Mouse (Mus musculus): ENCODE measurements around the gene Eef1a2.

The Eef1a2 gene

GRCm38 (mm10) chr2:181133837-181134590 lies 22.8 kb downstream of the Eef1a2 start:
- no peak for DNase-seq (ENCODE audit: low read depth)

DNA sequence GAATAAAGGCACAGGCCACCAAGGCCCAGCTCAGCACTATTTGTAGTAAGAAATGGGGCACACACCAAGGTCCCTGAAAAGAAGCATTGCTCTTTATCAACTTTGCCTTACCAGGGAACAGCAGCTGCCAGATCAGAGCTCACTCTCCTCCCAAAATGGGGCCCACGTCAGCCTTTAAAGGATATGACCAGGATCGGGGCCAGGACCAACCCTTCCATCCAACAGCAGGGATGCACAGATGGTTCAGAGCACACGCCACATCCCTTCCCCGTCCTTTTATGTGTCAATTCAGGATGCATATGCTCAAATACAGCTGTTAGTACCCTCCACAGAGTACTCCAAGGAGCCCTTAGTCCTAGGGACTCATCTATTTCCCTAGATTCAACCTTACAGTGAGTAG lies 26.6 kb downstream of the Eef1a2 start:
- DNase-seq (ENCODE audit: low read depth) = no peak

- no peak for DNase-seq (ENCODE audit: low read depth)
Observed at GRCm38 (mm10) chr2:181128963-181129362, 27.9 kb downstream of the Eef1a2 start.

- DNase-seq (ENCODE audit: low read depth) = no peak
Observed at GRCm38 (mm10) chr2:181127786-181128185, 29.0 kb downstream of the Eef1a2 start.

DNA sequence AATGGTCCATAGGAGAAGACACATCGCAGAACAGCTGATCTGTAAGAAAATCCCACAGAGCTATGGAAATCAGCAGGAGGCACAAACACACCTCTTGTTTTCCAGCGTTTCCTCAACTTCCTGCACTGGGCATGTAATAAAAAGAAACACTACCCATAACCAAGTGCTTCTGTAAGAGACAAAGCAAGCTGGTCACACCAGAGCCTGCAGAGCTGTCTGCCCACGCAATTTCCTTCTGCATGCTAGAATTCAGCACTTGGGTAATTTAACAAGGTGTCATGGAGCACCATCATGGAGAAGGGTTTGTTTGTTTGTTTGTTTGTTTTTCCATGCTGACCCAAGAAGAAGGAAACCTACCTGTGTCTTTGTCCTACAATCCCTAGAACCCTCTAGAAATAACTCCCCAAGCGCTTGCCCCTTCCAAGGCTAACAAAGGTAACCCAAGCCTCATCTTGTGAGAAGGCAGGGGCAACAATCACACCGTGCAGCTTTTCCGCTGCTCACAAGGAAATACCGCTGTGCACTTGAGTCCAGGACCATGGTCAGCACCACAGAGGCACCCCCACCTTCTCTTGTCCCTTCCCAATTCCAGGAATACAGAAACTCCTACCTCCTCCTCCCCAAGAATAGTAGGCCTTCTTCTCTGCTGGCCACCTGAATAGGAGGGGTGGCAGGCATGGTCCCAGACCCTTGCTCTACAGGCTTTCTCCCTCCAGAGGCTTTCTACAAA lies 30.9 kb downstream of the Eef1a2 start:
- no peak for DNase-seq (ENCODE audit: low read depth)

- DNase-seq (ENCODE audit: low read depth) = no peak
Observed at GRCm38 (mm10) chr2:181122642-181123041, 34.2 kb downstream of the Eef1a2 start.

DNA sequence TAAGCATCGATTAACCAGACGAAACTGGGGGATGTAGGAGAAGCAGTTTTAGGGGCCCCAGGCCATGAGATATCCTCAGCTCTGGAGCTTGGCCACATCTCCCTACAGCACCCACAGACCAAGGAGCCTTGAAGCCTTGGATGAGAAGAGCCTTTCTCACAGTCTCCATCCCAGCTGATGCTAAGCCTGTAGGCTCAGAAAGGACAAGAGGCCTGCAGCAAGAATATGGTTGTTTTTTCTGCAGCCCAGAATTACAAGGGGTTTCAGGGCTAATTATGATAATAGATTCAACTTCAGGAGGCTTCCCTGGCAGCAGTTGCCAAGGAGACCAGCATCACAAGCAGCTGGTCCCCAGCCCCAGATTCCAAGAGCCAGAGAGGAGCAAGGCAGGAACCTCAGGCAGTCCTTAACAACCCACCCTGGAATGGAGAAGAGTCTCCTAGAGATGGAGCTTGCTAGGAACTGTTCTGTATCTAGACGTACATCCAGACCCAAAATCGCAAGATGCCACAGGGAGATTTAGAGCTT lies 35.8 kb downstream of the Eef1a2 start:
- DNase-seq (ENCODE audit: low read depth) = no peak

- DNase-seq (ENCODE audit: low read depth) = no peak
Observed at GRCm38 (mm10) chr2:181119952-181120351, 36.9 kb downstream of the Eef1a2 start.

DNA sequence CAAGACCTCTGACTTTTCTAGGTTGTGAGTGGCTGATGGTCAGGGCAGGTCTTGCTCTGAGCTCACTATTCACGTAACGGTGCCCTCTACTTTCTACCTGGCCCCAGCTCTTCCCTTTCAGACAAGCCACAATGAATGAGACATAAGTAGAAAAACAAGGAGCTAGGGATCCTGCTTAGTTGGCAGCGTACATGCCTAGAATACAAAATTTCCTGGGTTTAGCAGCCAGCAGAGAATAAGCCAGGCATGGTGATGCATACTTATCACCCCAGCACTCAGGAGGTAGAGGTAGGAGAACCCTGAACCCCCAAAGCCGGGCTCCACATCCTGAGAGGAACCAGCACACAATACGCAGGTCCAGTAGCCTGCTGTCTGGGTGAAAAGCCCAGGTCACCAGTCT lies 40.4 kb downstream of the Eef1a2 start:
- DNase-seq (ENCODE audit: low read depth) = no peak

DNA sequence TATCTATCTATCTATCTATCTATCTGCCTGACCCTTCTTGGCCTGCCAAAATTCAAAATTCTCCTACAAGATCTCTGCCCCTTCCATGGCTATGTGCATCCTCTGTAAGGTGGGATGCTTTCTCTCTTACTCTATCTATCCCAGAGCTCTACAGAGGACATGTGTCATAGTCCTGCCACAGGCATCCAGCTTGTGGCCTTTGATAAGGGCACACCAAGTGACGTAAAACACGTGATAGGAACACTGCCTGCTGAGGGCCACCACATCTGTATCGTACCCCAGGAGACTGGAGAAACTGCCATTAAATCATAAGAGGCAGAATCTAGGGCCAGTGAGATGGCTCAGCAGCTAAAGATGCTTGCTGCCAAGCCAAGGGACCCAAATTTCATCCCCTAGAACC lies 41.4 kb downstream of the Eef1a2 start:
- DNase-seq (ENCODE audit: low read depth) = no peak

DNA sequence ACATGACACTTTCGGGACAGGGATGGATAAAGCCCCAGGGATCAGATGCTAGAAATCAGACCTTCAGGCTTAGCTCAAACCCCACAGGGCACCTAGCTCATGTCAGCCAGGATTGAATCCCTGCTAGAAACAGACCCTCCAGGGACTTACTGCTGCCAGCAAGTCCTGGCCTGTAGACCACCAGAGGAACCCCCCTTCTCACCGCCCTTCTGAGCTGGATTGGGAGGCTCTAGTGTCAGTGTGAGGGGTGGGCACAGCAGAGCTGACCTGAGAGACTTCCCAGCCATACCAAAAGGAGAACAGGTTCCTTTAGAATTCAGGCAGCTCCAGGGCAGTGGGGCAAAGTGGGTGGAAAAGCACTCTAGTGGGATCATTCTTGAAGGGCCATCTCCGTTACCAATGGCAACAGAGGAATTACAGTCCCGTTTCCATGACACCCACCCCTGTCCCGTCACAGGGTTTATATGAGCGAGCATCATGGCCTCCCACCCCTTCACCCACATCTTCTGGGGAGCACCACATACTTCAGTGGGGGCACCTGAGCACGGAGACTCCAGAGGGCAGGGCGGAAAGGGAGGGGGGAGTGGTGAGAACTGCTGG lies 43.0 kb downstream of the Eef1a2 start:
- no peak for DNase-seq (ENCODE audit: low read depth)

DNA sequence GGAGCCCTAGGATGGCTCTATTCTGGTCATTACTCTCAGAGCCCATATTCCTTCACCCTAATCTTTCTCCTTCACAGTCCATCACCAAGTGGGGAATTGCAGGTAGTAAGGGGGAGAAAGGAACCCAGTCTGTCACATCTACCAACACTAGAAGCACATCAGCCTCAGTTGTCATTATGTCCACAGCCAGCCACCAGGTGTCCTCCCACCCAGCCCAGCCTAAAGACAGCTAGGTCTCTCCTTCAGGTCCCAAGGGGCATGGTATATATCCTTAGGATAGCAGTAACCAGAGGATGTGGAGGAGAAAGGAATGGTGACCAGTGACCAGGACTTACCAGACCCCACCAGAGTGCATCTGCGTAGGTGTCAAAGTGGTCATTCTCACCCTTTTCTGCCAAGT lies 45.1 kb downstream of the Eef1a2 start:
- DNase-seq (ENCODE audit: low read depth) = no peak

- no peak for DNase-seq (ENCODE audit: low read depth)
Observed at GRCm38 (mm10) chr2:181104111-181104510, 52.7 kb downstream of the Eef1a2 start.

GRCm38 (mm10) chr2:181102161-181102560 lies 54.7 kb downstream of the Eef1a2 start:
- no peak for DNase-seq (ENCODE audit: low read depth)

GRCm38 (mm10) chr2:181101626-181102025 lies 55.2 kb downstream of the Eef1a2 start:
- no peak for DNase-seq (ENCODE audit: low read depth)

DNA sequence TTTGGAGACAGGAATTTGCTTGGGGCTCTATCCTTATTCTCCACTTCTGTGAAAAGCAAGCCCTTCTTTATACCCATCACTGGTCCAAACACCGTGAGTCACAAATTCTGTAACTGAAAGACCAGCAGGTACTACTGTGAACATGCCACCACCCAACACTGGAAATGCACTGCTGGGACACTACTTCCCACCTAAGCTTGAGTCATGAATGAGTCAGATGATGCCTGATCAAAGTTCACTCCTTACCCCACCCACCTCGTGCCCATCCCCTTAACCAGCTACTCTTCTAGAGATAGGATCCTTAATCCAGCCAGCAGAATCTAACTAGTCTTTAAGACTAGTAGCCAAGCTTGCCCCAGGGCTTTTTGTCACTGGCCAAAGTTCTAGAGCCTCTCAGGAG lies 56.7 kb downstream of the Eef1a2 start:
- DNase-seq (ENCODE audit: low read depth) = no peak
